Mouse (Mus musculus) frontal cortex, postnatal 25 days (tissue): ENCODE data around the gene Rnf26.

ENCODE experiments used
- DNase-seq, 2 experiments: peaks; one replicate each; pipeline ENCODE4 v3.0.0; 2022; ENCODE audit warnings: low spot score in 2 of 2

Rnf26 gene

DNA sequence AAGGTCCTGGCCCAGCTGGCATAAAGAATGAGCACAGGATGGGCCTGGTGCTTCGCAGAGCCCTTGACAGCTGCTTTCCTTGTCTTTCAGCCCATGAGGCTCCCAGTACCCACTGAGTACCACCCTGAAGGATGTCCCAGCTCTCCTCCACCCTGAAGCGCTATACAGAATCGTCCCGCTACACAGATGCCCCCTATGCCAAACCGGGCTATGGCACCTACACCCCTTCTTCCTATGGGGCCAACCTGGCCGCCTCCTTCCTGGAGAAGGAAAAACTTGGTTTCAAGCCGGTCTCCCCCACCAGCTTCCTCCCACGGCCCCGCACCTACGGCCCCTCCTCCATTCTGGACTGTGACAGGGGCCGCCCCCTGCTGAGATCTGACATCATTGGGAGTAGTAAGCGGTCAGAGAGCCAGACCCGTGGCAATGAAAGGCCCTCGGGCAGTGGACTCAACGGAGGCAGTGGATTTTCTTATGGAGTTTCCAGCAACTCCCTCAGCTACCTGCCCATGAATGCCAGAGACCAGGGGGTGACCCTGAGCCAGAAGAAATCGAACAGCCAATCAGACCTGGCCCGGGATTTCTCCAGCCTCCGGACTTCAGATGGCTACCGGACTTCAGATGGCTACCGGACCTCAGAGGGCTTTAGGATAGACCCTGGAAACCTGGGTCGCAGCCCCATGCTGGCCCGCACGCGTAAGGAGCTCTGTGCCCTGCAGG is 37.9 kb downstream of the Rnf26 start:
- no peak for DNase-seq

DNA sequence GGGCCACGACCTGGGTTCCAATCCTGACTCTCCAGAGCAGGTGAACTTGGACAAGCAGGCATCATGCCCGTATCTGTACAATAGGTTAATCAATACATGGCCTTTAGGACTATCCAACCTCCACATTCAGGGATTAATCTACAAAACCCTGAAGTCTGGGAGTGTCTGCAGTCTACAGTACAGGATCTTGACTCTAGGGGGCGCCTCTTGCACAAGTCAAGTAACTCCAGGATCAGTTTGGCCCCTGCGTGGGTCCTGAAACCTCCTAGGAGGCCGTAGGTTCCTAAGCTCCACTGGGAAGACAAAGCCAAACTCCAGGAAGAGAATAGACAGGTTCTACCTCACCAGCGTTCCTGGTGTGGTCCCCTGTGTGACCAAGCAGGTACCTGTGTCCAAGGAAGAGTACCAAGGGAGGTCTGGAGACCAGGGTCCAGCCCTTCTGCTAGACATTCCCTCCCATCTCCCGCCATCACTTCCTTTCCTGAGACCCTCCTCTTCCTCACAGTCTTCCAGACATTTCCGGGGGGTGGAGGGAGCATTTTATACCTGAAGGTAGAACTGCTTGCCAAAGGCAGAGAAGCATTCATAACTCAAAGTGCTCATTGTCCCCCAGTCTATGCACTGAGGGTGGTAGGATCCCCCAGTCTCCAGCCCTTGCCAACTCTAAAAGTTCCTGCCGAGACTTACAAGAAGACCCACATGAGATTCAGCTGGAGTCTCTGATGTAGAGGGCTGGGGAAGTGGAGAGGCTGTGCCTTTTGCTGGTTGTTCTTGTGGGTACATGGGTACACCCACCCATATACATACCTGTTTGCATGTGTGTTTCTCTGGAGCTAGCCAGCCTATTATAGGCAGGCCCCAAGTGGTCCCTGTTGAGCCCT is 38.7 kb downstream of the Rnf26 start:
- DNase-seq, result no peak

DNA sequence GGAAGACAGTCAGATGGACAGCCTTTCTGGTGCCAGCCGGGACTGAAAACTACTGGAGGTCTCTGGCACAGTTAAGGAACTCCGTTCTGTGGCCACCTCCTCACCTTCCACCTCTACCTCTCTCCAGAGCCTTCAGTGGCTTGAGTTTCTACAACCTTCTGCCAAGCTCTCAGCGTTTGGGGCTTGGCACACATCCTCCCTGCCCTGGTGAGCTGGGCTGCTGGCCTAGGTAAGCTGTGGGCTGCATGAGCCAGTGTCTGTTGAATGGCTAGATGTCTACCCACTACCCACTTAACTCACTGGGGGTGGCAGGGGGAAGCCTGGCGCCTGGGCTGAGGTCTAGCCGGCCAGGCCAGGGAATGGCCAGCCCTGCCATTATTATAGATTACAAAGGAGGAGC is 40.2 kb downstream of the Rnf26 start:
- no peak for DNase-seq

DNA sequence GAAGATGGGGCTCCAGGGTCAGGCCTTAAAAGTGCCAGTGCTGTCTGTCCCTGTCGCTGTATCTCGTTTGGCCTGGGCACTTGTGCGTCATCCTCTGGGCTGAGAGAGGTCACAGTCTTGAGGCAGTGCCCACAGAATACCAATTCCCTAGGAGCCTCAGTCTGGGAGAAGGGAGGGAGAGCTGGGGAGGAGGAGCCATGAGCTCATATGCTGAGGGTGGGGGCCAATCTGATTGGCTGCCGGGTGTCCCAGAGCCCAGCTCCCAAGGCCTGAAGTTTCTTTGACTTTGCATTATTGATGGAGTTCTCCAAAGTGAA is 40.8 kb downstream of the Rnf26 start:
- DNase-seq, result no peak

DNA sequence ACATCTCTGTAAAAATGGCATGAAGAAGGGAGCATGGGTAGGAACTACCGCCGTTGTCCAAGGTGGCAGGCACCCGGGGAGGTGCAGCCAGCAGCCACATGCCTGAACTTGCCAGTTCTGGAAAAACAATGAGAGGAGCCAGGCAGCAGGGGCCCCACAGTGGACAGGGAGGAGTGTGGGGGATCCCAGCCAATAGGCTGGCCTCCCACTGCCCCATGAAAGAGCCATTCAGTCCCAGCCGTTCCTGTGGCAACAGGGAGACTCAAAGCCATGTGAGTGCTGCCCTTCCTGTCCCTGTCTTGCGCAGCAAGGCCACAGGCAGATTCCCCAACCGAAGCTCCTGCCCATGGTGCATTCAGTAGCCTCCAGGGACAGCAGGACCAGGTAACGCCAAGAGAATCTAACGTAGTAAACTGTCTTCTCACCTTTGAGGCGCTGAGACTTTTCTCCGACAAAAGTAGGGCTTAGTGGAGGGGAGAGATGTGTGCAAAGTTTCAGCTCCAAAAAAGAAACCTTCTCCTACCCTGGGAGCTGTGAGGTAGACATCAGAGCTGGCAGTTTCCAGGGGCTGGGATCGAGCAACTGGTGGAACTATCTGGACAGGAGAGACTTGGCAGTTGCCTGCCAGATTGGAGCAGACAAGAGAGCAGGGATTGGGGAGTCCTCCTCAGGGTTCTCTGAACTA is 41.3 kb downstream of the Rnf26 start:
- no peak for DNase-seq

DNA sequence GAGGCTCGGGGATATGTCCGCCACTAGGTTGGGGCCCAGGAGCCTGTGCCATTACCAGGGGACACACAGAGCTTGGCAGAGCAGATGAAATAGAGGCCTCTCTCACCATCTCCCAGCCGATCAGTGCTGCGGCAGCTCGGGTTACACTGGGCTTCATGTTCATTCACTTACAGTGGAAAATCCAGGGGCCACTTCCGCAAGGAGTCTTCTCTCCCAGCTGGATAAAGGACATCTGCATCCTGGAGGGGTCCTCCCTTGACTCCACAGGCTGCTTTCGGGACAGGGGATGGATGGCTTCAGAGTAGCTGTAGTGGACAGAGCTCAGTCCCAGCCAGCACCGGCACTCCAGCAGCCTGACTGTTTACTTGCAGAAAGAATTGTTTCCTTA is 42.5 kb downstream of the Rnf26 start:
- no peak for DNase-seq

DNA sequence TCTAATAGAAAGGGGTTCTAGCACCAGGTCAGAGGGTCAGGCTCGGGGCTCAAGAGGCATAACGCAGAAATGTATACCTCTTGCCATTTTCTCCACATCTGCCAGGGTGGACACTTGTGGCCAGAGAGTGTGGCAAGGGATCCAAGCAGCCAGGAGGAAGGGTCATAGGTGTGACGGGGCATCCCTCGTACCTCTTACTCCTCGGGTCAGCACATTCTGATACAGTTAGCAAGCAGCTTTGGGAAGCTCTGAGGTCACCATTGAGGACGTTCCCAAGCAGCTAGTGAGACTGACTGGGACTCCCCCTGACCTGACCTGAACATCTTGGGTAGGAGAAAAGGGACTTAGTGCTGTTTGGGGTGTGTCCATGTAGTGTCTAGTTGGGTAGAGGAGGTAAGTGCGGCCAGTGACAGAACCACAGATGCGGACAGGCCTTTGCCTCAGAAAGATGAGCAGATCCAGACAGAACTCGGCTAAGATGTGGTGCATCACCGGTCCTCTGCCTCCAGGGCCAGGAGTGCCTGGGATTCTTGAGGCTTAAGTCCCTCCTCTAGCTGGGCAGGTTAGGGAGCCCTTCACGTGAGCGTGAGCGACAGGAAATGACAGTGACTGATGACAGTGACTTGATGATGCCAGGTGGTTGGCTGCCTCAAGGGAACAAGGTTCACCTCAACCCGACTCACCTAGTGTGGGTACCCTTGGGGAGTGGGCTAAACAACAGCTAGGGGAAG is 43.0 kb downstream of the Rnf26 start:
- no peak for DNase-seq

DNA sequence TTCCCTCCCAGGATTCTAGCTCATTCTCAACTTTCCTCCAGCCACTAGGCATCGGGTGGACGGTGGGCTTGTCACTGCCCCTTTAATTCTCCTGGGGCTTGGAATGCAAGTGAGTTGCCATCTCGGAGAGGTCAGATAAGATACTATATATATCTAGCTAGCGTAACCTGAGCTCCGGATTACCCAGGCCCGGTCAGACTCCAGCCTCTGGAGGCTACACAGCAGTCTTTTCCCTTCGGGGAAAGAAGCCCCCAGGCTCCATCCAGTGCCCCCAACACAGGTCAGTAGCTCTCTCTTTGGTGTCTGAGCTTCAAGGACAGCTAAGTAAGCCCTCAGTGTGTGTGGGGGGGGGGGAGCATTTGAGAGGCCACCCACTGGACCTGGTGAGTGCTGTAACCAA is 44.1 kb downstream of the Rnf26 start:
- no peak for DNase-seq

DNA sequence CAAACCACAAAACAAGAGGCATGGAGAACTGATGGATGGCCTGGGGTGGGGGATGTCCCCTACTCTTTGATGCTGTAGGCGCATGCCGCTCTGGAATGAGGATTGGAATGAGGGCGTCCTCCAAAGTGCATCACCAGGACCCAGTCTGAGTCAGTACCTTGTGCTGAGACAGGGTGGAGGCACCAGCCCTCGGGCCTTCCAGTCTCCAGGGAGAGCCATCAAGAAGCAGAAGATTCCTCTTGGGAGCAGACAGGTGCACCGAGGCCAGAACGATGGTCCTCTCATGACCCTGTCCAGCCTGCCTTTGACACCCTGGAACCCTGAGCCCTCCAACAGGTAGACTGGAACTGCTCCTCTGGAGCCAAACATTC is 45.4 kb downstream of the Rnf26 start:
- DNase-seq, result no peak

DNA sequence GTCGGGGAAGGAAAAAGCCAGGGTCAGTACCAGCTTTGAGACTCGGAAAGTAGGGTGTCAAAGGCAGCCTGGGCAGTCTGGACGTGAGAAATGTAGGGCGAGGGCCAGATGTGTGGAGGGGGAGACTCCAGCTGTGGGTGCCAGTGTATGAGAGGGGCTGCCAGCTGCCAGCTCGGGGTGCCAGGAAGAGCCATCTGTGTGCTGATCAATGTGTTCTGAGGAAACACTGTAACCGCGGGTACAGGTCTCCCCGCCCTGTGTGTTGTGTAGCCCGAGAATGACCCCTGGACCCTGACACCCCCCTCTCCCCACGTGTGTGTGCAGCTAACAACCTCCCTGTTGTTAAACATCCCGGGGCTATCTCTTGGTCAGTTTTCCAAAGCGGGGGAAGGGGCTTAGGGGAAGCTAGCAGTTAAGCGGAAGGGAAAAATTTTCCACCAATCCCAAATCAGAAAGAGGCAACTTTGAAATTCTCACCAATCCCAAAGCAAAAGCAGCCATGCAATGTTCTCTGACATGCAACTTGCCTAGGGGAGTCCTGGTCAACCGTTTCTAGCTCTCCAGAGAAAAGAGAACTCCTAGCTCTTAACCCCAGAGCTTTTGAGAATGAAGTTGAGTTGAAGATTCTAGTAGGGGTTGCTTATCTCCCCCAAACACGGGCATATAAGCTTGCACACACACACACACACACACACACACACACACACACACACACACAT is 45.9 kb downstream of the Rnf26 start:
- no peak for DNase-seq

DNA sequence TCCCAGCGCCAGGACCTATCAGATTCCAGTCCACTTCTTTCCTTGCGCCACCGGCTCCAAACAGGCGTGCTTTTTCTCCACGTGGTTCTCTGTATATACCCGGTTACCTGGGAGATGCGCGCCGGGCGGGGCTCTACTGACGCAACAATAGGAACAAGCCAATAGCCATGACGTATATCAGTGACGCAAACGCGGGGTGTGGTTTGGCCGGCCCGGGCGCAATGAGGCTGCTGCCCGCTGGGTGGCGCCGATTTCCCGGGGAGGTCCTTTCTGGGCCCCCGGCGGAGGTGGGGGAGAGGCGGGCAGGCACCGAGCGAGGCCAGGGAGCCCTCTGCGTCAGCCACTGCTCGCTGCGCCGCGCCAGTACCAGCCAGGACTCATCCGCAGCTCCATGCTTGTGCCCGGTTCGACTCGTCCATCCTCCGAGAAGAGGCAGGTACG is 46.5 kb downstream of the Rnf26 start, which contains the start of gene Usp2:
Gene Usp2, plus strand, starts transcription at position 237 of the 441 bp plus-strand sequence.
- peak; percentile 99 to 100 for DNase-seq

DNA sequence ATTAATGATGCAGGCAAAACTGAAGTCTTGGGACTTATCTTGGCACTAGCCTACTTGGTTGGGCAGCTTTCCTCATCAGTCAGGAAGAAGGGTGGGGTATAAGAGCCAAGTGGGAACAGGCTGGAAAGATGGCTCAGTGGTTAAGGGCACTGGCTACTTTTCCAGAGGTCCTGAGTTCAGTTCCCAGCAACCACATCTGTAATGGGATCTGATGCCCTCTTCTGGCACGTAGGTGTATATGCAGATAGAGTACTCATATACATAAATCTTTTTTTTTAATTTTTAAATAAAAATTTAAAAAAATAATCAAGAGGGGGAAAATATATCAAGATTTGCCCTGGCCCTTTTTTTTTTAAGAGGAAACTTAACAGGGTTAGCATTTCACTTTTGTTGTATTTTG is 48.1 kb downstream of the Rnf26 start:
- DNase-seq, result no peak

DNA sequence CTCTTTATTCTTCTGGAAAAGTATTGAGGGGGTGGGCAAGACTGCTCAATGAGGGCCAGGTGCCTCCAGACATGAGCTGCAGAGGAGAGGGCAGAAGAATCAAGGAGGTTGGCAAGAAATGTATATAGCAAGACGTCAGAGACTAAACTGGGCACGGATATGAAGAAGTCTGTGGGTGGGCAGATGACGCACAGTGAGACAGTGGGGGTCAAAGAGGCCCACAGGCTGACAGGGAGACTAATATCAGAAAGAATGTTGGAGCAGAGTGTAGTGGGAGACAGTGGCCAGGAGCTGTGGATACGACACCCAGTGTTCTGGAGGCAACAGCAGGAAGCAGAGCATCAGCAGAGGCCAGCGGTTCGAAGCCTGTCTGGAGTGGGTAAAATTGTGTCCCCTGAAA is 54.7 kb downstream of the Rnf26 start:
- no peak for DNase-seq

DNA sequence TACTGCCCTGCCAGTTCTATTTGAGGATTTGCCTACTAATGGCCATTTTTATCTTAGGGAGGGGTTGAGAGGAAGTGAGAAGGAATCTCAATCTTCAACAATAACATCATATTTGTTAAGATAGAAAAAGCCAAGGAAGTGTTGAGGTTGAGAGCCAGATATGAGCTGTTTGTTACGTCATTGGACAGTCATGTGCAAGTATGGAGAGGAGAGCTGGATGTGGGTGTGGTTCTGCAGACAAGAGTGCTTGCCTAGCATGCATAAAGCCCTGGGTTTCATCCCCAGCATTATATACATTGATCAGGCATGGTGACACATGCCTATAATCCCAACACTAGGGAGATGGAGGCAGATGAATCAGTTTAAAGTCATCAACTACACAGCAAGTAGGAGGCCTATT is 59.4 kb downstream of the Rnf26 start:
- no peak for DNase-seq

DNA sequence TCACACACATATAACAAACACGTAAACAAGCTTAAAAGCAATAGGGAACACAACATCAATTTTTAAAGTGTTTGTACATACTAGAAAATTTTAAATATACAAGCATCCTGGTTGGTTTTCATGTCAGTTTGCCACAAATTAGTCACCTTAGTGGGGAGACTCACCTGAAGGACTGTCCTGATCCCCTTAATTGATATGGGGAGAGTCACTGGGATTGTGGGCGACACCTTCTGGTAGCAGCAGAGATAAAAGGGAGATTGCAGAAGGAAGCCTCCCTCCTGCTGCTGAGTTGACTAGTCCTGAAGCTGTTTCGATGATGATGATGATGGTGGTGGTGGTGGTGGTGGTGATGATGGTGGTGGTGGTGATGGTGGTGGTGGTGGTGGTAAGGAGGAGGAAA is 60.5 kb downstream of the Rnf26 start:
- no peak for DNase-seq

DNA sequence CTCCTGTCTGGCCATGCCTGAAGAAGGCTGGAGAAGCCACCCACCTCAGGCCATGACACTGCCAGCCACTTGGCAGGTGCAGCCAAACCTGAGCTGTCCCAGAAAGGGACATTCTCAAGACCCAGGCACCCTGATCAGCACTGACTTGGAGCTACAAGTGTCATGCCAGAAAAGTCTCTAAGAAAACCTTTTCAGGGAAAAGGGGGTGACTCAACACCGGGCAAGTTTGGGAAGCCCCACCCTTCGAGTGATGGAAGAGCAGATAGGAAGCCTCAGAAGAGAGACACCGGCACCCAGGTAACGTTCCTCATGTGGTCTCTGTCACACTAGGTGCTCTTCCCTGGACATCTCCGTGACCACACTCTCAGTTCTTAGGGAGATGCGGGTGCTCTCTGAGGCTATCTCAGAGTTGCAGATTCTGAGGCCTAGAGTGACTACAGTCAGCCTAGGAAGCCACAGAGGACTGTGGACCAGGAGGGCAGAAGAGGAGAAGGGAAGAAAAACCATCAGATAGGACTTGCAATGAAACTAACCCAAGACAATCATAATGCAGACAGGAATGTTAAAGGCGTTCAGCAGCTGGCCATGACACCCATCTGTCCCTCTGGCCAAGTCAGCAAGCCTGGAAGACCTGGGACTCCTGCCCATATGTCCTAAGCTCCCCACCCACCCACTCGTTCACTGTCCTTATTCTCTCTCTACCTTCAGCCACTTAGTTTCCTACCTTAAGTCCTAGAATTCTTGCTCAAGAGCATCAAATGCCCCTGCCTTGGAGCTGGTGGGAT is 63.7 kb downstream of the Rnf26 start:
- DNase-seq, result no peak

DNA sequence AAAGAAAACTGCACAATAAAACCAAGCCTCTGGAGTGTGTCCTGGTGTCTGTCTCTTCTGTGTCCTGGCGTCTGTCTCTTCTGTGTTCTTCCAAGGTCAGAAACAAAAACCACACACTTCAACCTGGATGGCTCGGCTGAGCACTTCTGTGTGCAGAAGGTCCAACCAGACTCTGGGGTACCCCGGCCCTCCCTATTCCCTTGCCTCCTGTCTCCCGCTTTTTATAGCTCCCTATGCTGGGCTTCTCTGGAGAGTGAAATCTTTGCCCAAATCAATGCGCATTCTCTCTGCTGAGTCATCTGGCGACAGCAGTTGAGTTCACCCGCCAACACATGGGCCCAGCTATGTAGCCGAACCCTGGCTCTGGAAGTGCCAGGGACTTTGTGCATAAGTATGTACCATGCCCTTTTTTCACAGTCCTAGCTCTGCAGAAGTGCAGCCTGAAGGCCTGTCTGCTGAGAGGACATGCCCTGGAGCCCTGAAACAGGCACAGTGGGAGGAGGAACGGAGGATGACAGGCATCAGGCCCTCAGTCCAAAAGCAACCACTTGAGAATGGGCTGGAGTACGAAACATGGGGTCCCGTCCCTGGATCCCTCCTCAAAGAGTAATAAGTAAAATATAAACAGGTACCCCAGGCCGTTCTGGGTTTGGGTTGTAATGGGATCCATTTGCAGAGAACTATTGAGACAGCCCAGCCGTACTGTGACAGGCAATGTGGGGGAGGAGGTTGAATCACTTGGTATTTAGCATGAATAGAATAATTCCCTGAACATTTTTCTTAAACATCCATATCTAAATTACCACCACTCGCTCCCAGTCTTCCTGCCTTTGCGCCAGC is 64.6 kb downstream of the Rnf26 start:
- DNase-seq, result no peak

DNA sequence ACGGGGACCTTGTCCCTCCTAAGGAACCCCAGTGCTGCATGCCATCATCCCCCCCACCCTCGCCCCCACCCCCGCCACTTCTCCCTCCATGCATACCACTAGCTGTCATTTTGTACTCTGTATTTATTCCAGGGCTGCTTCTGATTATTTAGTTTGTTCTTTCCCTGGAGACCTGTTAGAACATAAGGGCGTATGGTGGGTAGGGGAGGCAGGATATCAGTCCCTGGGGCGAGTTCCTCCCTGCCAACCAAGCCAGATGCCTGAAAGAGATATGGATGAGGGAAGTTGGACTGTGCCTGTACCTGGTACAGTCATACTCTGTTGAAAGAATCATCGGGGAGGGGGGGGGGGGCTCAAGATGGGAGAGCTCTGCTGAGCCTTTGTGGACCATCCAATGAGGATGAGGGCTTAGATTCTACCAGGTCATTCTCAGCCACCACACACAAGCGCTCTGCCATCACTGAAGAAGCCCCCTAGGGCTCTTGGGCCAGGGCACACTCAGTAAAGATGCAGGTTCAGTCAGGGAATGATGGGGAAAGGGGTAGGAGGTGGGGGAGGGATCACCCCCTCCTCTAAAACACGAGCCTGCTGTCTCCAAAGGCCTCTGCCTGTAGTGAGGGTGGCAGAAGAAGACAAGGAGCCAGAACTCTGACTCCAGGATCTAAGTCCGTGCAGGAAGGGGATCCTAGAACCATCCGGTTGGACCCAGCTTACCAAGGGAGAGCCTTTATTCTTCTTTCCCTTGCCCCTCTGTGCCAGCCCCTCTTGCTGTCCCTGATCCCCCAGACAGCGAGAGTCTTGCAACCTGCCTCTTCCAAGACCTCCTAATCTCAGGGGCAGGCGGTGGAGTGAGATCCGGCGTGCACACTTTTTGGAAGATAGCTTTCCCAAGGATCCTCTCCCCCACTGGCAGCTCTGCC is 65.5 kb downstream of the Rnf26 start:
- DNase-seq, result no peak

DNA sequence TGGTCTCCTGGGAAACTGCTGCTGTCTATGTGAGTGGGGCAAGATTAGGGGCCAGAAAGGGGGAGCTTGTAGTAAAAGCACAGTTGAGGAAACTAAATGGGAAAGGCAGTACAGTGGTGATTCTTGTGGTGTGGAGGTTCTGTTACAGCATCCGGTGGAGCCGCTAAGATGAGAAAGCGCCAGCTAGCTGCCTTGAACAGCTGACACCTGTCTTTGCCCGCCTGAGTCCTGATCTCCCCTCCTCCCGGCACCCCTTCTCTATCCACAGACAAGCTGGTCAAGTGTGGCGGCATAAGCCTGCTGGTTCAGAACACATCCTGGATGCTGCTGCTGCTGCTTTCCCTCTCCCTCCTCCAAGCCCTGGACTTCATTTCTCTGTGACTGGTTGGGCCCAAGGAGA is 66.2 kb downstream of the Rnf26 start:
- no peak for DNase-seq
